Mouse (Mus musculus): ENCODE results near the gene Ssh1. TPM values are rescaled to one million over a fixed set of nuclear protein-coding genes. Genes with fewer than 3 reads are reported as not detected.

Ssh1 gene
- polyA plus RNA-seq, 1 experiment from 2014 or later: 18.8 TPM

GRCm38 (mm10) chr5:114024390-114024789, 30.7 kb upstream of the Ssh1 start:
- no peak overlapping the region for H3K4me2 ChIP-seq
- H3K36me3 ChIP-seq: no peaks in the 10 kb centered on the region
- WGBS: 56% methylated on average over 6 of the region's 6 CpGs
- ATAC-seq (ENCODE audit: insufficient number of reproducible peaks, insufficient read depth, low FRiP score, low TSS enrichment, low read depth): no peak
- H3K9me3 ChIP-seq: no peaks in the 10 kb centered on the region
- no peak overlapping the region for H3K27ac ChIP-seq
- no peak overlapping the region for H3K9ac ChIP-seq
- H3K4me3 ChIP-seq: no peak overlapping the region
- H3K4me1 ChIP-seq: peaks cover 6% of the 10 kb centered on the region; the same call in 1 of the 2 replicates
- no peaks in the 10 kb centered on the region for H3K27me3 ChIP-seq

- 67% methylated on average over 7 of the region's 7 CpGs for WGBS
- Histone ChIP-seq H3K9me3 (no peaks in the 10 kb centered on the region), H3K27me3 (no peaks in the 10 kb centered on the region), H3K4me1 (no peaks in the 10 kb centered on the region), H3K4me3 (no peak overlapping the region), H3K9ac (no peak overlapping the region), H3K36me3 (no peaks in the 10 kb centered on the region), H3K4me2 (no peak overlapping the region), H3K27ac (no peak overlapping the region)
- no peak for ATAC-seq (ENCODE audit: insufficient number of reproducible peaks, insufficient read depth, low FRiP score, low TSS enrichment, low read depth)
Measured at GRCm38 (mm10) chr5:114015121-114015520, 21.4 kb upstream of the Ssh1 start.

- H3K9ac ChIP-seq: no peak overlapping the region
- no peak overlapping the region for H3K4me3 ChIP-seq
- no peak overlapping the region for H3K4me2 ChIP-seq
- 68% methylated on average over 4 of the region's 4 CpGs for WGBS
- no peak overlapping the region for H3K27ac ChIP-seq
- no peaks in the 10 kb centered on the region for H3K36me3 ChIP-seq
- no peaks in the 10 kb centered on the region for H3K4me1 ChIP-seq
- H3K9me3 ChIP-seq: no peaks in the 10 kb centered on the region
- no peaks in the 10 kb centered on the region for H3K27me3 ChIP-seq
- no peak for ATAC-seq (ENCODE audit: insufficient number of reproducible peaks, insufficient read depth, low FRiP score, low TSS enrichment, low read depth)
Measured at GRCm38 (mm10) chr5:114009049-114009448, 15.4 kb upstream of the Ssh1 start.

GRCm38 (mm10) chr5:114007753-114008453, 14.2 kb upstream of the Ssh1 start:
- no peak for ATAC-seq (ENCODE audit: insufficient number of reproducible peaks, insufficient read depth, low FRiP score, low TSS enrichment, low read depth)
- Histone ChIP-seq H3K4me2 (no peak overlapping the region), H3K27ac (no peak overlapping the region), H3K4me1 (no peaks in the 10 kb centered on the region), H3K36me3 (no peaks in the 10 kb centered on the region), H3K9ac (no peak overlapping the region), H3K27me3 (no peaks in the 10 kb centered on the region), H3K4me3 (no peak overlapping the region), H3K9me3 (no peaks in the 10 kb centered on the region)
- 75% methylated on average over 12 of the region's 12 CpGs for WGBS

- 70% methylated on average over 4 of the region's 4 CpGs for WGBS
- Histone ChIP-seq H3K4me2 (no peak overlapping the region), H3K27ac (no peak overlapping the region), H3K9ac (no peak overlapping the region), H3K36me3 (no peaks in the 10 kb centered on the region), H3K27me3 (no peaks in the 10 kb centered on the region), H3K9me3 (no peaks in the 10 kb centered on the region), H3K4me3 (no peak overlapping the region), H3K4me1 (no peaks in the 10 kb centered on the region)
- ATAC-seq (ENCODE audit: insufficient number of reproducible peaks, insufficient read depth, low FRiP score, low TSS enrichment, low read depth): no peak
Measured at GRCm38 (mm10) chr5:114006974-114007373, 13.3 kb upstream of the Ssh1 start.

GRCm38 (mm10) chr5:114005100-114005499, 11.4 kb upstream of the Ssh1 start:
- ATAC-seq (ENCODE audit: insufficient number of reproducible peaks, insufficient read depth, low FRiP score, low TSS enrichment, low read depth): no peak
- Histone ChIP-seq H3K4me2 (no peak overlapping the region), H3K4me1 (no peaks in the 10 kb centered on the region), H3K27me3 (no peaks in the 10 kb centered on the region), H3K9me3 (no peaks in the 10 kb centered on the region), H3K9ac (no peak overlapping the region), H3K36me3 (no peaks in the 10 kb centered on the region), H3K4me3 (no peak overlapping the region), H3K27ac (no peak overlapping the region)
- WGBS: 83% methylated on average over 5 of the region's 5 CpGs

GRCm38 (mm10) chr5:114004573-114004972, 10.9 kb upstream of the Ssh1 start:
- Histone ChIP-seq H3K4me3 (no peak overlapping the region), H3K36me3 (no peaks in the 10 kb centered on the region), H3K4me2 (no peak overlapping the region), H3K9ac (no peak overlapping the region), H3K4me1 (no peaks in the 10 kb centered on the region), H3K27ac (no peak overlapping the region), H3K9me3 (no peaks in the 10 kb centered on the region), H3K27me3 (no peaks in the 10 kb centered on the region)
- ATAC-seq (ENCODE audit: insufficient number of reproducible peaks, insufficient read depth, low FRiP score, low TSS enrichment, low read depth): no peak
- WGBS: 83% methylated on average over 11 of the region's 11 CpGs

GRCm38 (mm10) chr5:114003542-114003941, 9.8 kb upstream of the Ssh1 start, which contains the start of gene Dao:
Gene Dao, plus strand, starts transcription at chr5:114003703.
- no peak within 1 kb of the TSS for H3K4me2 ChIP-seq
- no peaks in the 10 kb centered on the region for H3K27me3 ChIP-seq
- H3K9ac ChIP-seq: no peak within 1 kb of the TSS
- no peaks in the 10 kb centered on the region for H3K4me1 ChIP-seq
- no peaks in the 10 kb centered on the region for H3K36me3 ChIP-seq
- no peak within 1 kb of the TSS for H3K4me3 ChIP-seq
- no peak within 1 kb of the TSS for H3K27ac ChIP-seq
- ATAC-seq (ENCODE audit: insufficient number of reproducible peaks, insufficient read depth, low FRiP score, low TSS enrichment, low read depth): no peak
- no peaks in the 10 kb centered on the region for H3K9me3 ChIP-seq
- whole genome bisulfite sequencing: 54% methylated on average over 5 of the region's 5 CpGs

GRCm38 (mm10) chr5:113999382-113999781, 5.7 kb upstream of the Ssh1 start:
- no peaks in the 10 kb centered on the region for H3K9me3 ChIP-seq
- H3K36me3 ChIP-seq: no peaks in the 10 kb centered on the region
- no peak for ATAC-seq (ENCODE audit: insufficient number of reproducible peaks, insufficient read depth, low FRiP score, low TSS enrichment, low read depth)
- no peak overlapping the region for H3K9ac ChIP-seq
- H3K4me2 ChIP-seq: no peak overlapping the region
- H3K27ac ChIP-seq: no peak overlapping the region
- H3K4me1 ChIP-seq: peaks cover 7% of the 10 kb centered on the region
- H3K4me3 ChIP-seq: no peak overlapping the region
- no peaks in the 10 kb centered on the region for H3K27me3 ChIP-seq
- WGBS: 57% methylated on average over 5 of the region's 5 CpGs

- no peak overlapping the region for H3K4me2 ChIP-seq
- H3K4me1 ChIP-seq: peaks cover 23% of the 10 kb centered on the region
- no peaks in the 10 kb centered on the region for H3K36me3 ChIP-seq
- H3K4me3 ChIP-seq: no peak overlapping the region
- H3K9me3 ChIP-seq: no peaks in the 10 kb centered on the region
- H3K27ac ChIP-seq: 0 out of 2 replicates have a peak overlapping the region, but pooled peaks have one; percentile 22
- H3K9ac ChIP-seq: no peak overlapping the region; the same call in 1 of the 2 replicates
- 43% methylated on average over 2 of the region's 2 CpGs for WGBS
- no peak for ATAC-seq (ENCODE audit: insufficient number of reproducible peaks, insufficient read depth, low FRiP score, low TSS enrichment, low read depth)
- no peaks in the 10 kb centered on the region for H3K27me3 ChIP-seq
Measured at GRCm38 (mm10) chr5:113996458-113996857, 2.8 kb upstream of the Ssh1 start.

- H3K4me2 ChIP-seq: peak overlapping the region; percentile 66
- ATAC-seq (ENCODE audit: insufficient number of reproducible peaks, insufficient read depth, low FRiP score, low TSS enrichment, low read depth): no peak; the same call in 1 of the 2 replicates
- under 1% methylated on average over 22 of the region's 22 CpGs for WGBS
- peak overlapping the region; percentile 83 for H3K4me3 ChIP-seq
- no peaks in the 10 kb centered on the region for H3K27me3 ChIP-seq
- H3K27ac ChIP-seq: peak overlapping the region; percentile 92
- no peaks in the 10 kb centered on the region for H3K9me3 ChIP-seq
- peak overlapping the region; percentile 95 for H3K9ac ChIP-seq
- H3K36me3 ChIP-seq: peaks cover 10% of the 10 kb centered on the region
- peaks cover 29% of the 10 kb centered on the region for H3K4me1 ChIP-seq
Measured at GRCm38 (mm10) chr5:113993031-113993486, 635 bp downstream of the Ssh1 start.

- Histone ChIP-seq H3K4me3 (peak overlapping the region; percentile 83), H3K9ac (peak overlapping the region; percentile 95), H3K9me3 (no peaks in the 10 kb centered on the region), H3K27me3 (no peaks in the 10 kb centered on the region), H3K36me3 (peaks cover 17% of the 10 kb centered on the region), H3K4me2 (peak overlapping the region; percentile 66), H3K27ac (peak overlapping the region; percentile 92), H3K4me1 (peaks cover 29% of the 10 kb centered on the region)
- ATAC-seq (ENCODE audit: insufficient number of reproducible peaks, insufficient read depth, low FRiP score, low TSS enrichment, low read depth): no peak
- WGBS: 11% methylated on average over 12 of the region's 12 CpGs
Measured at GRCm38 (mm10) chr5:113992339-113992831, 1.3 kb downstream of the Ssh1 start.
